Comparison of ENCODE assay signal across 16 mouse cellular contexts in genomic region chr10:69764402-69764801, GRCm38 (mm10).
DNase-seq lines count a peak whose midpoint lies in the region; ATAC-seq lines count a peak whose summit lies in the region.
"Had no signal": no experiment of that assay in that cellular context is flagged by ENCODE, and none has a peak within 500 bp of the region (broad histone marks: within the 10 kb centered on the region; RNA-seq: fewer than 3 reads in every experiment).

No protein-coding gene starts in this region.

- no peak overlapping the region for H3K4me2 ChIP-seq in forebrain, embryonic 12.5 days
- H3K4me2 ChIP-seq in lung, embryonic 16.5 days (ENCODE audit: low read depth, low read length), result no peak overlapping the region
- H3K4me2 ChIP-seq in forebrain, embryonic 15.5 days (replicated peaks), result no peak overlapping the region
- no peak overlapping the region for H3K4me2 ChIP-seq in midbrain, embryonic 15.5 days
- H3K4me2 ChIP-seq: limb, embryonic 15.5 days; neural tube, embryonic 12.5 days had no signal

- no peaks in the 10 kb centered on the region for H3K27me3 ChIP-seq in forebrain, embryonic 12.5 days
- no peaks in the 10 kb centered on the region for H3K27me3 ChIP-seq in forebrain, embryonic 10.5 days (ENCODE audit: poor library complexity, severe bottlenecking)
- H3K27me3 ChIP-seq in lung, embryonic 16.5 days (ENCODE audit: control insufficient read depth, insufficient read depth, low read depth, low read length), result no peaks in the 10 kb centered on the region
- H3K27me3 ChIP-seq in forebrain, embryonic 15.5 days, result no peaks in the 10 kb centered on the region
- H3K27me3 ChIP-seq in midbrain, embryonic 15.5 days (replicated peaks), result no peaks in the 10 kb centered on the region
- H3K27me3 ChIP-seq: limb, embryonic 15.5 days; neural tube, embryonic 12.5 days had no signal

- WGBS in forebrain, embryonic 12.5 days, result 59% methylated on average over 4 of the region's 4 CpGs
- 81% methylated on average over 4 of the region's 4 CpGs for WGBS in forebrain, embryonic 10.5 days
- WGBS in lung, embryonic 16.5 days, result 36% methylated on average over 4 of the region's 4 CpGs
- 19% methylated on average over 4 of the region's 4 CpGs for WGBS in forebrain, embryonic 15.5 days
- 47% methylated on average over 4 of the region's 4 CpGs for WGBS in midbrain, embryonic 15.5 days

- DNase-seq in forebrain, embryonic 10.5 days (ENCODE audit: extremely low spot score, low spot score), result no peak
- no peak for DNase-seq in lung, postnatal 14 days
- DNase-seq in thymus, postnatal 14 days, result no peak
- no peak for DNase-seq in left cerebral cortex, postnatal 36 days (ENCODE audit: low spot score in 2 of 2)
- DNase-seq: adrenal gland, postnatal 36 days; cerebellum, postnatal 14 days; gastrocnemius, adult 2 months; heart, adult 18-20 months; retina, postnatal 1 day; thymus, adult 2 months had no signal

- H3K9ac ChIP-seq in forebrain, embryonic 12.5 days, result no peak overlapping the region
- no peak overlapping the region for H3K9ac ChIP-seq in lung, embryonic 16.5 days (ENCODE audit: low read length)
- H3K9ac ChIP-seq in forebrain, embryonic 15.5 days (replicated peaks), result no peak overlapping the region
- H3K9ac ChIP-seq in midbrain, embryonic 15.5 days, result no peak overlapping the region
- H3K9ac ChIP-seq: limb, embryonic 15.5 days; neural tube, embryonic 12.5 days had no signal

- intact Hi-C loops in left cerebral cortex, postnatal 36 days (cut with DNase I), result no loop called here

- no peak for ATAC-seq in forebrain, embryonic 12.5 days (ENCODE audit: low FRiP score)
- peak; percentile 56 for ATAC-seq in lung, embryonic 16.5 days (ENCODE audit: low read depth)
- ATAC-seq in forebrain, embryonic 15.5 days (replicated peaks), result peak; percentile 88
- ATAC-seq in midbrain, embryonic 15.5 days (replicated peaks), result no peak

- no peak overlapping the region for H3K4me3 ChIP-seq in forebrain, embryonic 12.5 days (replicated peaks)
- H3K4me3 ChIP-seq in forebrain, embryonic 10.5 days, result no peak overlapping the region
- H3K4me3 ChIP-seq in lung, embryonic 16.5 days (ENCODE audit: low read length), result no peak overlapping the region
- H3K4me3 ChIP-seq in forebrain, embryonic 15.5 days, result no peak overlapping the region
- H3K4me3 ChIP-seq in midbrain, embryonic 15.5 days, result no peak overlapping the region
- H3K4me3 ChIP-seq: gastrocnemius, adult 2 months; limb, embryonic 15.5 days; neural tube, embryonic 12.5 days had no signal

- no peaks in the 10 kb centered on the region for H3K9me3 ChIP-seq in forebrain, embryonic 12.5 days
- no peaks in the 10 kb centered on the region for H3K9me3 ChIP-seq in forebrain, embryonic 10.5 days
- no peaks in the 10 kb centered on the region for H3K9me3 ChIP-seq in lung, embryonic 16.5 days (ENCODE audit: control insufficient read depth, low read length)
- no peaks in the 10 kb centered on the region for H3K9me3 ChIP-seq in forebrain, embryonic 15.5 days
- H3K9me3 ChIP-seq in midbrain, embryonic 15.5 days, result no peaks in the 10 kb centered on the region
- H3K9me3 ChIP-seq: limb, embryonic 15.5 days; neural tube, embryonic 12.5 days had no signal

- H3K27ac ChIP-seq in forebrain, embryonic 12.5 days, result 0 out of 2 replicates have a peak overlapping the region, but pooled peaks have one; percentile 36
- no peak overlapping the region for H3K27ac ChIP-seq in forebrain, embryonic 10.5 days
- H3K27ac ChIP-seq in lung, embryonic 16.5 days (ENCODE audit: low read length), result no peak overlapping the region
- H3K27ac ChIP-seq in forebrain, embryonic 15.5 days (replicated peaks), result peak overlapping the region; percentile 91
- 0 out of 2 replicates have a peak overlapping the region, but pooled peaks have one; percentile 9 for H3K27ac ChIP-seq in midbrain, embryonic 15.5 days
- H3K27ac ChIP-seq: gastrocnemius, adult 2 months; limb, embryonic 15.5 days; neural tube, embryonic 12.5 days had no signal

- H3K4me1 ChIP-seq in forebrain, embryonic 12.5 days, result peaks cover 14% of the 10 kb centered on the region
- peaks cover 10% of the 10 kb centered on the region for H3K4me1 ChIP-seq in forebrain, embryonic 10.5 days
- H3K4me1 ChIP-seq in lung, embryonic 16.5 days (replicated peaks; ENCODE audit: control insufficient read depth, insufficient read depth, low read length), result no peaks in the 10 kb centered on the region
- H3K4me1 ChIP-seq in forebrain, embryonic 15.5 days, result peaks cover 35% of the 10 kb centered on the region
- H3K4me1 ChIP-seq in midbrain, embryonic 15.5 days, result peaks cover 24% of the 10 kb centered on the region
- H3K4me1 ChIP-seq: limb, embryonic 15.5 days had no signal

- no peaks in the 10 kb centered on the region for H3K36me3 ChIP-seq in forebrain, embryonic 12.5 days (replicated peaks)
- H3K36me3 ChIP-seq in forebrain, embryonic 10.5 days (replicated peaks), result no peaks in the 10 kb centered on the region
- no peaks in the 10 kb centered on the region for H3K36me3 ChIP-seq in lung, embryonic 16.5 days (ENCODE audit: control insufficient read depth, insufficient read depth, low read length)
- no peaks in the 10 kb centered on the region for H3K36me3 ChIP-seq in forebrain, embryonic 15.5 days
- H3K36me3 ChIP-seq in midbrain, embryonic 15.5 days (replicated peaks), result no peaks in the 10 kb centered on the region
- H3K36me3 ChIP-seq: limb, embryonic 15.5 days; neural tube, embryonic 12.5 days had no signal

Comparison
In these comparisons a context has a peak if more than half of its experiments do, and no peak if none do; other contexts are left out.
1. ATAC-seq: peak in lung, embryonic 16.5 days (single experiment) and forebrain, embryonic 15.5 days (single experiment); none in forebrain, embryonic 12.5 days (single experiment) and midbrain, embryonic 15.5 days (single experiment).
2. H3K27ac ChIP-seq: peak in forebrain, embryonic 12.5 days (single experiment), forebrain, embryonic 15.5 days (single experiment) and midbrain, embryonic 15.5 days (single experiment); none in forebrain, embryonic 10.5 days (single experiment) and lung, embryonic 16.5 days (single experiment).